Mouse (Mus musculus) hematopoietic stem cell, adult 5-6 weeks (primary cell): Measurements from ENCODE around the gene 1500011B03Rik. TPM values are rescaled to one million over a fixed set of nuclear protein-coding genes. Genes with fewer than 3 reads are reported as not detected.
"Not testable (repeated sequence)": the region's sequence is repeated elsewhere in the genome, so short reads cannot be mapped to it uniquely, and the experiment has no call there.

Source experiments
- ATAC-seq, 2 experiments: fragments of 125-278 bp in 1 of 2; replicated peaks in 1 of 2; 2 replicates each; pipeline ENCODE4 v1.8.0; 2016 to 2017; ENCODE audit warnings: inconsistent platforms in 2 of 2, mild to moderate bottlenecking in 2 of 2, moderate number of reproducible peaks in 2 of 2, low read depth in 1 of 2, moderate TSS enrichment in 1 of 2; ENCODE audit not compliant: low FRiP score in 2 of 2, poor library complexity in 2 of 2, severe bottlenecking in 2 of 2, insufficient read depth in 1 of 2, low TSS enrichment in 1 of 2
- total RNA-seq: library from RNA; stranded (forward); fragments of 172-1452, 232-1000 nt; gene quantifications from 2 replicates; pipeline ENCODE4 v1.2.3, GENCODE M21; 2017

Gene 1500011B03Rik
- 62.8 and 67.2 TPM in 2 replicates for total RNA-seq

DNA sequence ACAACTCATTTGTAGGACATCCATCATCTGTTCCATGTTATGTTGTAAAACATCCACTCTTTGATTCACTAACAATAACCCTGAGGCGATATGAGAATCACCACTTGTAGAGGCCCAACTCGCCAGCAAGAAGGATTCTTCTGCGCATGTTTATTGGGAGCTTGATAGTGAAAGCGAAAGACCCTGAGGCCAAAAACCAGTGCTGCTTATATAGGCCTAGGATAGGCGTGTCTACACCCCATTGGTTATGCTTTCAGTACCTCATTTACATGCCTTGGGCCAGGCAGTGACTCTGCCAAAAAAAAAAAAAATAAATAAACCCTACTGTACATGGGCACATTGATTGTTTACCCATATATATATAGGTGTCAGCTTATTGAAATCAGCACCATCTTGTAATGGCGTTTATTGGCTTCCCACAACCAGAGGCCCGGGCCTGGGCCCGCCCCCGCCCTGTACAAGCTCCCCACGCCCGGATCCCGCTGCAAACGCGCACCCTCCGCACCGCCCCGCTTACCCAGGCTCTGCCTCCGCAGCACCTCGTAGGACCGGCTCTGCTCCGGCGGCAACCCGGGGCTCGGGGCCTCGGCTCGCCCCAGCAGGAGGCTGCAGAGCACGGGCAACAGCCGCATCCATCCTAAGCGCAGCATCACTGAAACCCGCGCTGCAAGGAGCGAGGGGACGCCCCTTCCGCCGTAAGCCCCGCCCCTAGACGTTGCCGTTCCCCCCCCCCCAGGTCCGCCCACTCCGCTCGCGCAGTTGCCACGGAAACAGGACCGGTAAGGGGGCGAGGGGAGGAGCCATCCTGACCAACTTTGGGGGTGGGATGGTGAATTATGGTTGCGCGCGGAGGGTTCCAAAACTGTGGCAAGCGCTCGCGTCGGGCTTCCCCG lies at the start of gene 1500011B03Rik:
Gene 1500011B03Rik (minus strand): TSS at position 673 of the 893 bp plus-strand sequence.
- peak; percentile 20 to 25; a peak in 3 of 4 replicates for ATAC-seq

DNA sequence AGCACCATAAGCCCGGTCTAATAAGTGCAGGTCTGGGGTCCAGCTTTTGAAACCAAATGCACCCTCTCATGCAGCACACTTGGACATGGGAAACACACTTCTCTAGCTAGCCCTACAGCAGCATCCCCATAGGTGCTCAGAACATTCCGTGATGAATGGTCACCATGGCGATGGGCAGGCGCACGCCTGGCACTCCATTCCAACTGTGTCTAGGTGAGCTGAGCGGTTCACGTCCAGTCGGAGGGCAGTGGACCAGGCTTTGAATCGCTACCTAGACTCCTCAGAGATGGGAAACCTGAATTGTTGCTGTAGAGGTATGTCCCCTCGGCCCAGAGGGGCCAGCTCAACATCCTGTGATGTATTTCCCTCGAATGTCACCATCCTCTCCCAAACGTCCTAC lies 42.0 kb upstream of the 1500011B03Rik start:
- no peak for ATAC-seq

DNA sequence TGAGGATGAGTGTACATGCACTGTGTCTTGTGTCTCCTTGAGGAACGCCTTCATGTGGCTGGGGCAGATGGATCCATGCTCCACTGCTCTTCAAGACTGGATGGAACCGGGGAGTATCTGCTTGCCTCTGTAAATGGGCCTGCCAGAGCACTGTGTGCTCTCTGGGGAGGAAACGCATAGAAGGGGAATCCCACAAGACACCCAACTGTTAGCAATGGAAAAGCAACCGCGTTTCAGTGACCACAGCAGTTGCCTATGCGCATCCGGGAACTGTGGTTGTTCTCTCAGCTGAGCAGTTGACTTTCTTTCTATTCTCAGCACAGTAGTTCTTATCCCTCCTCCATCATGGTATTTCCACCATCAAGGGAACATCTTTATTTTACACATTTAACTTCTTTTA lies 41.5 kb upstream of the 1500011B03Rik start:
- ATAC-seq: 0 out of 4 replicates have a peak, but pooled peaks of 1 of the 2 experiments have one; percentile 12

DNA sequence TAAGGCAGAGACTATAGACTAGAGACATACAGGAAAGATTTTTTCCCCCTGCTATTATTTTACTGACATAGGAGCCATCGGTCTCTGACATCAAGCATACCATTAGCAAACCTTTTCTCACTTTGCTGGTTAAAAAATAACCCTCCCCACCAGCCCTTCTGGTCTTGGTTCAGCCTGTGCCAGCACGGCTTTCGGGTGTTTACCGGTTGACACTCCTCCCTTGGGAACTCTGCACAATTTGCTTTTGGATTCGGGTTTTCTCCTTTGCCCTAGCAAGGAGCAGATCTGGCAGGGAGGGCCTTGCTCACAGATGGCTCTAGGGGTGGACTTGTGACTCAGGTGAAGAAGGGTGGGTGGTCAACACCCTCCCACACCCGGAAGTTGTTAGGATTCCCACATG lies 38.5 kb upstream of the 1500011B03Rik start:
- no peak for ATAC-seq

DNA sequence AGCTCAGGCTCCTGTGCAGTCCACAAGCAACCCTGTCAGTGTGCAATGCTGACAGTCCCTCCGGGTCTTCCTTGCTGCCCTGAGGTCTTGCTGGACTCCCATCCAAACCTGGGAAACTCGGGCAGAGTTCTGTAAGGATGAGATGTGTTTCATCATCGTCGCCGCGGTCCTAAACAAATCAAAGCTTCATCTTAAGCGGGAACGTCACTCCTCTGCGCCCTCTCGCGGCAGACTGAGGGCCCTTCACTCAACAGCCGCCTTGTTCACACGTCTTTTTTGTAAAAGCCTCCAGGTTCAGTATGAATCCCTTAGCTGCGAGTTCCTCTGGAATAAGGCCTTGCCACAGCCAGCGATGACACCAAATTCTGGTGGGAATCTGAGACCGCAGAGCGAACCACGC lies 36.0 kb upstream of the 1500011B03Rik start:
- peak; percentile 36 to 57; a peak in 1 of 4 replicates for ATAC-seq

DNA sequence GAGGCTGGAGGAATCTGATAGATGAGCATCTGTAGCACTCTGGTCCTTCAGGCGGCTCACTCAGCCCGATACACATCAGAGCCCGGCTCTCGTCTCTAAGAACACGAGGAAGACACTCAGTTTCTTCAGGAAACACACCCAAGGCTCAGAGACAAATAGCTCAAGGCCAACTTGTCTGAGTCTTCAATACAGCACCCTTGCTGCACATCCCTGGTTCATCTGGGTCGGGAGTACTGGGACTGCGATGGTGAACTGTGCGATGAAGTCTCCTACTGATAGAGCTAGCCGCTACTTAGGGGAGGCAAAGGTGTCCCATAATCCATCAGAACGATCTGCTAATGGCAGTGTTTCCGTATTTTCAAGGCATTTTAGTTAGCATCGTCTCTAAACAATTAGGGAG lies 35.3 kb upstream of the 1500011B03Rik start, which contains the start of gene Gm9936:
Gene Gm9936 (minus strand): TSS at position 101 of the 400 bp plus-strand sequence.
- no peak for ATAC-seq

DNA sequence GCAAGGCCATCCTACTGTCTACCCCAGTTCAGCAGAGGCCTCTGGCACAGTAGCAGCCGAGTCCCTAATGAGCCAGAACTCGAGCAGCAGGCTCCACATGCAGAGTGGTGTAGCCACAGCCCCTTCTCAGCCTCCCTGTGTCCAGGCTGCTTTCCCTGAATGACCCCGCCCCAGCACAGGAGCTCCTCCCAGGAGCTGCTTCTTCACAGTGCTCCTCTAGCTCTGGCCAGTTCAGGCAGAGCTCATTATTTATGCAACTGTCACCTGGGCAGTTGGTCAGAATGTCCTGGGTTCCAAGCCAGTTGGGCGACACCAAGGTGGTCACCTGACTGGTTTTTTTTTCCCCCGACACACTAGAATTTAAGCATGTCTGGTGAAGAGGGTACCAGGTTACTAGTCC lies 30.1 kb upstream of the 1500011B03Rik start, which contains the start of gene 4930519G04Rik:
Gene 4930519G04Rik (plus strand): TSS at position 301 of the 400 bp plus-strand sequence.
- ATAC-seq: not testable (repeated sequence)

DNA sequence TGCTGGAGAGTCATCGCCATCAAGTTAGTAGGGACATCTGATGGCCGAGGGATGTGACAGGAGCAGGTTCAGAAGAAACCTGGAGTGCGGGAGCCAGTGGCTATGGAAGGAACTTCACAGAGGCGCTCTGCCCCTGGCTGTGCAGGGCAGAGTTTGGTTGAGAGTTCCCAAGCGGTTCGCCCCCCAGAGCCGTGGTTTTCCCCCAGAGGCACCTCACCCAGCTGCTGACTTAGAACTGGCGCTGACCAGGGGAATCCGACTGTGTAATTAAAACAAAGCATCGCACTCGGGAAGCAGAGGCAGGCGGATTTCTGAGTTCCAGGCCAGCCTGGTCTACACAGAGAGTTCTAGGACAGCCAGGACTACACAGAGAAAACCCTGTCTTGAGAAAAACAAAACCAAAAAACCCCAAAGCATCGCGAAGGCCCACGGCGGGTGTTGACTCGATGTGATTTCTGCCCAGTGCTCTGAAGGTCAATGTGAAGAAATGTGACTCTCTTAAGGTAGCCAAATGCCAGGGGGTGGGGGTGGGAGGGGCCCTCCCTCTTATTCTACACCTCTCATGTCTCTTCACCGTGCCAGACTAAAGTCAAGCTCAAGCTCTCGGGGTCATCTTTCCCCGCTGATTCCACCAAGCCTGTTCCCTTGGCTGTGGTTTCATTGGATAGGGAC lies 28.4 kb upstream of the 1500011B03Rik start:
- no peak for ATAC-seq

DNA sequence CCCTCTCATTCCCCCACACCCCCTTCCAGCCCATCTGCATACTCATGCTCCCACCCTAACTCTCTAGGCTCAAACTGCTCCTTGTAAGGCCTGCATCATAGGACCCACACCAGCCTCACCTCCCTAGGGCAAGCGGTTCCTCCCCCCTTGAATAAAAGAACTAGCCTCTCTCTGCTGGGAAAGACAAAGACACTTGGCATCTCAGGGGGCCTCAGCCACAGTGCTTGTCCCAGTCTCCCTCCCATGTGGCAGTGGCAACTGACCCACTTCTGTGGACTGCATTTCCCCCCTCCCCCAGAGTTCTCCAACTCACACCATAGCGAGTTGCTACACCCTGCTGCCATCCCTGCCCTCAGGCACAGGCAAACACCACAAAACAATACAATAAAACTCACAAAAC lies 21.1 kb upstream of the 1500011B03Rik start:
- ATAC-seq: not testable (repeated sequence)

DNA sequence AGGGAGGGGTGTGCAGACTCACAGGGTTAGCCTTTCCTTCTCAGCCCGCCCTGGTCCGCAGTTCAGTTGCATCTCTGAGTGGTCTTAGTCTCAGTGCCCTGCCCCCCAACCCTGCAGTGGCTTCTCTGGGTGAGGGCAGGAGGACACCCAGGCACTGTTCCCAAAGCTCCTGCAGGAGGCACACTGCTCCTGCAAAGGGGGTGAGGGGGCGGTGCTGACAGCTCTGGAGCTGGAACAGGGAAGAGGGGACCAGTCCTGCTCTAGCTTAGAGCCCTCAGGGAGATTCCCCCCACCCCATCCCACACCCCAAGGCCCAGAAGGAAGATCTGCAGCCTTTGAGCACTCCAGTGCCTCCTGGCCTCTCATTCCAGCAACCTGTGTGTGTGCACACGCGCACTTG lies 19.4 kb upstream of the 1500011B03Rik start:
- ATAC-seq: no peak

DNA sequence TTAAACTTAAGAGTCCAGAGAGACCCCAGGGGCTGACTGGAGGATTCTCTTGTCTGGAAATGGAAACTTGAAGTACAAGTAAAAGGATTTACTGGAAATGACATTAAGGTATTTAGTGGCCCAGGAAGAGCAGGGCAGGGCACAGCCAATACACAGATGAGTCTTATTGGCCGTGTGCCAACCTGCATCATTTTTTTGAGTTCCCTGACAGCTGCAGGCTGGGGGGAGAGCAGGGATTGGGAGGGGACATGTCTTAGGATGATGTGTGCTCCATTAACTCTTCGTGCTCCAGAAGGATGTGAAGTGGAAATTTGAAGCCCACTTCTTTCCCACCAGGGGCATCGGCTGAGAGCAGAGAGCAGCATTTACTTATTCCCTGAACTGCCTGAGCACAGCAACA lies 18.9 kb upstream of the 1500011B03Rik start:
- ATAC-seq: not testable (repeated sequence)

DNA sequence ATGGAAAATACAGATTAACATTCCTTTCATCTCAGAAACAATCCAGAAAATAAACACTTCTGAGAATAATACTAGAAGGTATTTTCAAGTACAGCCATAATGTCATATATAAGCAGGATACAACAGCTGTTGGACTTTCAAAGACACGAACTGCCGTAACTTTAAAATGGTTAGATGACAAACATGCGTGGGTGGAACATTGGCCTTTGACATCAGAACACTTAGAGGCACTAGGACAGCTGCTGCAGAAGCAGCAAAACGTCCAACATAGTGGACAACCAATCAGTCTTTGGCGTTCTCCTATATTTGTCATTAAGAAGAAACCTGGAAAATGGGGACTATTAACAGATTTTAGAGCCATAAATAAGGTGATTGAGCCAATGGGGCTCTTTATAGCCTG lies 17.2 kb upstream of the 1500011B03Rik start:
- not testable (repeated sequence) for ATAC-seq

DNA sequence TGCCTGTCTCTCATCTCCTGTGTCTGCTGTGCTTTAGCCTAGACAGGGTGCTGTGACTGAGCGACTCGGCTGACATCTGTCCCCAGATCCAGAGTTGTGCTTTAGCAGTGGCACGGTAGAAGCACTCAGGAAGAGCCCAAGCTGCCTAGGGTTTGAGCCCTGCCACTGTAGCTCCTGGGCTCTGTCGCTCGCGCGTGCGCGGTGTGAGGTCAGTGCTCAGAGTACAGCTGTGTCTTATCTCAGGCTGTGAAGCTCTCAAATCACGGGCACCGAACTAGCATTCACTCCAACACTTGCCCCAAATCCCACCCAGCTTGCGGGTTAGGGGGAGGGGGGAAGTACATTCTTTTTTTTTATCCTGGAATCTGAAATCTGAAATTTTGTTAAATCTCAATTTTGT lies 13.6 kb upstream of the 1500011B03Rik start:
- no peak for ATAC-seq

DNA sequence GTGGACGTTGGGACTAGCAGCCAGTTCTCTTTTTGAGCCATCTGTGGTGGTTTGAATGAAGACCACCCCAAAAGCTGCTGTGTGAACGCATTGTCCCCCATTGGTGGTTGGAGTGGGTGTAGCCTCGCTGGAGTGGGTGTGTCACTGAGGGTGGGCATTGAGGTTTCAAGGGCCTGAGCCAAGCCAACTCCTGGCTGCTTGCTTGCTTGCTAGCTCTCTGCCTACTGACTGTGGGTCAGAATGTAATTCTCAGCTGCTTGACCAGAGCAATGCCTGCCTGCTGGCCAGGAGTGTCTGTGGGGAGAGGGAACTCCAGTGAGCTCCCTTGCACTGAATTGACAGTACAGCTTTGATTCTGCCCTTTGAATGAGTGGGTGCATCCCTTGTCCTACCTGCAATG lies 6.5 kb upstream of the 1500011B03Rik start:
- no peak for ATAC-seq

DNA sequence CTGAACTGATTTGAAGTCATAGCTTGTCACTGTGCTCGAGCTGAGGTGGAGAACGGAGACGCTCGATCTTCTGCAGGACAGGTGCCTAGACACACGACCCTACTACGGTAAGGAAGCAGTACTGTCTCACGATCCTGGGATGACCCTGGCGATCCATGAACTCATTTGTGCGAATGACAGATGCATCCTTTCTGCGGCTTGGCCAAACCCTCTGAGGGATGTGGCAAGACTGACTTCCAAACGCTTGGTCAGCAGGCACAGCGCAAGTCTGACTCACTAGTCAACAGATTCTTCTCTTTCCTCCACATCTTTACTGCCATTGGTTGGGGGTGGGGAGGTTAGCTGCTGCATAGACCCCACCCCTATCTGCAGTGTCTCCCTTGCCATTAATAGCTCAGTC lies 4.2 kb upstream of the 1500011B03Rik start:
- ATAC-seq: no peak

DNA sequence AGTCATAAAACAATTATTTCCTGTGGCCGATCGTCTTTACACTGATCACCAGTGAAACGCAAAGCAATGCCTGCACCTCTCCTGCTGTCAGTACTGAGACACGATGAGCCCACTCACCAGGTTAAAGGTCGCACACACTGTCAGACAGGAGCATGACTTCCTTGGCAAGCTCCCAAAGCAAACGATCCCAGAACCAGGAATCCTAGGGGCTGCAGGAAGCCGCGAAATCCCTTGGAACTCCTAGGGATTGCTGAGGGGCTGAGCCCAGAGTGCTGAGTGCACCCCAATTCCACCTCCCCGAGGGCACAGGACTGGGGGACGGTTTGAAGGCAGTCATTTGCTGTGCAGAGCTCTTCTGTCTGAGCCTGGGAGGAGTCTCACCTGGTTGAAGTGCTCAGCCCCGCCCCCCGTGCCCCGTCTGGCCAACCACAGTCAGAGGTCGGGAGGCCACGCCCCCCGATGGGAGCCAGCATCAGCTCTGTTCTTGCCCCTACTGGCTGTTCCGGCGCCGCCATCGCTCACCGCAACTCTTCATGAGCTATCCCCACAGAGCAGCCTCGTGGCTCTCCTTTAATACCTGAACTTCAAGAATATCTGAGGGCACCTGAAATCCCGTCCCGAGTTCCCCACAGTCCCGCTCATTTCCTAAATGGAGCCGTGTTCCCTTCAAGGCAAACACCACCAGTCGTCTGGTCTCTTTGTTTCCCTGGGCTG lies 2.9 kb upstream of the 1500011B03Rik start:
- ATAC-seq: peak; percentile 93

DNA sequence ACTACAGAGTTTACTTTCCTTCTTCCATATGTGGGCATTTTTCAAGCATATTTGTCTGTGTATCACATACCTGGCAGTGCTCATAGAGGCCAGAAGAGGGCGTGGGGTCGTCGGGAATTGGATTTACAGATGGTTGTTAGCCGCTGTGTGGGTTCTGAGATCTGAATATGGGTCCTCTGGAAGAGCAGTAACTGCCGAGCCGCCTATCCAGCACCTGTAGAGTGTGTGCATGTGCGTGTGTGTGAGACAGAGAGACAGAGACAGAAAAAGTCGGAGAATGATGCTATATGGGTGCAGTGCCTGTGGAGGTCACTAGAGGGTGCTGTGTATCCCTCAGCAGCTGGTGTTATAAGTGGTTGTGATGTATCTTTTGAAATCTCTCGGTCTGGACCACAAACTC lies 929 bp upstream of the 1500011B03Rik start:
- ATAC-seq: peak; percentile 52 to 61; a peak in 3 of 4 replicates

DNA sequence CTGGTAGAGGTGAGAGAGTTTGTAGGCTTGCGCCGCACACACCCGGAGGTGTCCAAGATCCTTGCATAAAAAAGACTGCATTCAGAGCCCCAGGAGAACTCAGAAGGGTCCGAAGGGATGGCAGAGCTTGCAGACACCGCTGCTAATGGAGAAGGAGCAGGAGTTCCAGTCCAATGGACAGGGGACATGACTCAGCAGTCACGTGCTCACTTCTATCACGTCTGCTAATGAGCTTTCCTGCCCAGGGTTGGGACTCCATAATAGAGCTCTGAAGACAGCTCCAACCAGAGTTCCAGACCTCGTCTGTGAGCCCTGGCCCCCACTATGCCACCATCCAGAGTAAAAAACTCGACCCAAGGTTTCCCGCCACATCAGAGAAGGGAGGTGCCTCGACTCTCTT lies 5.1 kb downstream of the 1500011B03Rik start:
- no peak for ATAC-seq
